Mouse (Mus musculus) E14TG2a.4 (cell line): Measurements from ENCODE around the gene Sfswap.

Experiments used
- CTCF ChIP-seq: conservative IDR thresholded peaks from 2 replicates; pipeline ENCODE4 v1.5.1; 2014; ENCODE audit warnings: low read length
- POU5F1 ChIP-seq: IDR thresholded peaks from 2 replicates; pipeline ENCODE4 v1.6.1; 2014; ENCODE audit warnings: low read length, borderline replicate concordance

DNA sequence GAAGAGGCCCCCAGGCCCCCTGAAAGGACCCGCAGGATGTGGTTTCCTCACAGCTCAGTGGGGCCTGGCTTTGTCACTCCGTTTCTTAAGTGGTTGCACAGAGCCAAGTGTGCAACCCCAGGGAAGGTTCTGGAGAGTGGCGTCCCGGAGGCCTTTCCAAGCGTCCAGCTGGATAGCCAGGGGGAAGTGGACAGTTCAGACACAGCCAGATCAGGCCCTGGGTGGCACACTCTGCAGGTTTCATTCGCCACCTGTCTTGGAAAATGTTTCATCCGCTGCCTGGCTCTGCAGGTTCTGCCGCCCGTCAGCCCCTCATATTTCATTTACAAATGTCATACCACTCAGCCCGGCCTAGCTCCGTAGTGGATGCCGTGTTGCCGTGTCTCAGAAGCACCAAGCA lies 85.5 kb downstream of the Sfswap start:
- no peak for TF ChIP-seq CTCF
- no peak for TF ChIP-seq POU5F1
